Mouse (Mus musculus) heart, adult 2 months (tissue): Measurements from ENCODE around the gene BC051665. TPM values are rescaled to one million over a fixed set of nuclear protein-coding genes. Genes with fewer than 3 reads are reported as not detected.

Experiments used
- DNase-seq, 2 experiments: peaks; one replicate each; pipeline ENCODE4 v3.0.0; 2021
- H3K27ac ChIP-seq: fragments of 200-600 bp; 2 replicates; pipeline ENCODE4 v1.8.1; 2022
- H3K27me3 ChIP-seq: fragments of 200-500 bp; 2 replicates; pipeline ENCODE4 v1.6.1; 2012; ENCODE audit warnings: mild to moderate bottlenecking, low read length, inconsistent platforms, mixed read lengths; ENCODE audit not compliant: control insufficient read depth, insufficient read depth
- H3K36me3 ChIP-seq: fragments of 200-500 bp; 2 replicates; pipeline ENCODE4 v1.6.1; 2012; ENCODE audit warnings: low read length, inconsistent platforms; ENCODE audit not compliant: control insufficient read depth, insufficient read depth
- H3K4me1 ChIP-seq: fragments of 200-500 bp; 2 replicates; pipeline ENCODE4 v1.6.1; 2011; ENCODE audit warnings: low read length; ENCODE audit not compliant: control insufficient read depth, insufficient read depth
- H3K4me3 ChIP-seq: fragments of 200-600 bp; 2 replicates; pipeline ENCODE4 v1.8.1; 2022
- H3K79me2 ChIP-seq: fragments of 200-500 bp; replicated peaks from 2 replicates; pipeline ENCODE4 v1.6.1; 2012; ENCODE audit warnings: mild to moderate bottlenecking, inconsistent platforms, low read length, moderate library complexity, mixed read lengths; ENCODE audit not compliant: control insufficient read depth, insufficient read depth
- H3K9ac ChIP-seq: fragments of 200-500 bp; 2 replicates; pipeline ENCODE4 v1.6.1; 2012; ENCODE audit warnings: low read depth, mild to moderate bottlenecking, control low read depth, inconsistent platforms, low read length, mixed read lengths
- CTCF ChIP-seq: fragments of 200-600 bp; IDR thresholded peaks from 2 replicates; pipeline ENCODE4 v1.8.1; 2022; ENCODE audit warnings: antibody characterized with exemption, mild to moderate bottlenecking, moderate library complexity
- EP300 ChIP-seq: fragments of 200-500 bp; IDR thresholded peaks from 2 replicates; pipeline ENCODE4 v1.6.1; 2011; ENCODE audit warnings: low read depth, low read length, control low read depth; ENCODE audit not compliant: insufficient read depth
- POLR2A ChIP-seq: fragments of 200-500 bp; IDR thresholded peaks from 2 replicates; pipeline ENCODE4 v1.6.1; 2011; ENCODE audit warnings: mild to moderate bottlenecking, low read depth, low read length, control low read depth; ENCODE audit not compliant: insufficient read depth
- WGBS: fragments of 180-500 bp; shearing (Covaris S2); methylation state at CpG from one replicate; pipeline ENCODE4 v1.1.7; 2018; 5-methylcytosine and 5-hydroxymethylcytosine counted together
- intact Hi-C: fragments of 180-260 bp; cut with DNase I; formaldehyde crosslinking; loops from one replicate; pipeline ENCODE4 v1.15.1; 2025
- polyA plus RNA-seq: library from polyadenylated mRNA; depleted of rRNA; stranded (reverse); fragments of >200 nt; gene quantifications from 2 replicates; pipeline ENCODE4 v1.2.3, GENCODE M21; 2012
- total RNA-seq, 2 experiments: library from RNA; stranded (reverse); gene quantifications; 2 replicates each; pipeline ENCODE4 v1.2.3; 2021

BC051665 gene
- total and polyA plus RNA-seq, 3 experiments: not detected

DNA sequence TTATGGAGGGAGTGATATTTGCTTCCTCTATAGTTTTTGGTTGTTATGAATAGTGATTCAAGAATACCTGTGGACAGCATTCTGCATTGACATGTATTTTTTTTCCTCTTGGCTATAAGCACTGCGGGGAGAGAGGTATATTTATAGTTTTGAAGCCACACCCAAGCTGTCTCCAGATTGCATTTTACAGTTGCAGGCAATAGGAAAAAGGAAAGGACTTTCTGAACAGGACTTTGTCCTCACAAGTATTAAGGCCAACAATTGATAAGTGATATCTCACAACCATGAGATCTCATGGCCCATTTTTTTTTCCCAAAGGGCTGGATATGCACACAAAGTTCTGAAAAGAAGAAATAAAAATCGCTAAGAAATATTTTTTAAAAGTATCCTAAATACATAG, 23.5 kb upstream of the BC051665 start:
- intact Hi-C loops: no loop called here
- no peak overlapping the region for H3K4me3 ChIP-seq
- WGBS: 38% methylated on average over 2 of the region's 2 CpGs
- DNase-seq: no peak
- H3K27me3 ChIP-seq: no peaks in the 10 kb centered on the region
- H3K27ac ChIP-seq: no peak overlapping the region
- TF ChIP-seq POLR2A (no peak), CTCF (no peak), EP300 (no peak)
- H3K36me3 ChIP-seq: no peaks in the 10 kb centered on the region
- H3K9ac ChIP-seq: no peak overlapping the region
- no peaks in the 10 kb centered on the region for H3K79me2 ChIP-seq
- H3K4me1 ChIP-seq: no peaks in the 10 kb centered on the region

GRCm38 (mm10) chr13:60802749-60803148, 16.6 kb upstream of the BC051665 start, which contains the start of gene Ctsll3:
TSS of gene Ctsll3 (minus strand) at chr13:60802849.
- no peak for DNase-seq
- Histone ChIP-seq H3K27ac (no peak within 1 kb of the TSS), H3K4me1 (no peaks in the 10 kb centered on the region), H3K36me3 (no peaks in the 10 kb centered on the region), H3K79me2 (no peaks in the 10 kb centered on the region), H3K27me3 (no peaks in the 10 kb centered on the region), H3K9ac (no peak within 1 kb of the TSS), H3K4me3 (no peak within 1 kb of the TSS)
- WGBS: 50% methylated on average over 1 of the region's 1 CpGs
- intact Hi-C loops: no loop called here
- no peak for TF ChIP-seq POLR2A

- H3K4me1 ChIP-seq: no peaks in the 10 kb centered on the region
- no peak overlapping the region for H3K4me3 ChIP-seq
- H3K9ac ChIP-seq: no peak overlapping the region
- H3K36me3 ChIP-seq: no peaks in the 10 kb centered on the region
- H3K27me3 ChIP-seq: no peaks in the 10 kb centered on the region; the same call in 1 of the 2 replicates
- no peak overlapping the region for H3K27ac ChIP-seq
- intact Hi-C loops: no loop called here
- H3K79me2 ChIP-seq: no peaks in the 10 kb centered on the region
- no peak for TF ChIP-seq POLR2A
- TF ChIP-seq CTCF: no peak
- TF ChIP-seq EP300: no peak
- 79% methylated on average over 1 of the region's 1 CpGs for WGBS
- no peak for DNase-seq
These were observed 3.3 kb upstream of the BC051665 start for GRCm38 (mm10) chr13:60789466-60789865.

DNA sequence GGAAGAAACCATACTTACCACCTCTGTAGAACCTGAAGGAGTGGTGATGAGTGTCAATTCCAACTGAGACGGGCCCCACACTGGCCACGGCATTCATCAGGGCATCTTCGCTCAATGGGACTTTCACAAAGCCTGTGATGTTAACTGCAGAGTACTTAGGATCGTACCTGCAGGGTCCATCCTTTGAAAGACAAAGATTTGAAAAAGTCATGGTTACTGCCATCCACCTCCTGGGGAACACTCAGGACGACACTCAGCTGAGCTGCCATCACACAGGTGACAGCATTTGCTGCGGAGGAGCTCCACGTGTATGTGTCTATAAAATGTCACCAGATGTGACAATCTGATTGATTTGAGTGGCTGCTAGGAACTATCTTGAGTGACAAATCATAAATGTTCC, 2.9 kb downstream of the BC051665 start:
- no peak for DNase-seq
- TF ChIP-seq EP300 (no peak), POLR2A (no peak), CTCF (no peak)
- H3K27me3 ChIP-seq: no peaks in the 10 kb centered on the region
- H3K9ac ChIP-seq: no peak overlapping the region
- no peaks in the 10 kb centered on the region for H3K36me3 ChIP-seq
- H3K4me3 ChIP-seq: no peak overlapping the region
- H3K4me1 ChIP-seq: no peaks in the 10 kb centered on the region
- no peak overlapping the region for H3K27ac ChIP-seq
- no peaks in the 10 kb centered on the region for H3K79me2 ChIP-seq
- intact Hi-C loops: no loop called here
- 86% methylated on average over 7 of the region's 7 CpGs for WGBS

GRCm38 (mm10) chr13:60780534-60780933, 5.6 kb downstream of the BC051665 start:
- Histone ChIP-seq H3K36me3 (no peaks in the 10 kb centered on the region), H3K27ac (no peak overlapping the region), H3K4me3 (no peak overlapping the region), H3K4me1 (no peaks in the 10 kb centered on the region), H3K27me3 (no peaks in the 10 kb centered on the region), H3K9ac (no peak overlapping the region), H3K79me2 (no peaks in the 10 kb centered on the region)
- no peak for DNase-seq
- intact Hi-C loops: no loop called here
- TF ChIP-seq CTCF (no peak), EP300 (no peak), POLR2A (no peak)
- WGBS: 78% methylated on average over 3 of the region's 3 CpGs

DNA sequence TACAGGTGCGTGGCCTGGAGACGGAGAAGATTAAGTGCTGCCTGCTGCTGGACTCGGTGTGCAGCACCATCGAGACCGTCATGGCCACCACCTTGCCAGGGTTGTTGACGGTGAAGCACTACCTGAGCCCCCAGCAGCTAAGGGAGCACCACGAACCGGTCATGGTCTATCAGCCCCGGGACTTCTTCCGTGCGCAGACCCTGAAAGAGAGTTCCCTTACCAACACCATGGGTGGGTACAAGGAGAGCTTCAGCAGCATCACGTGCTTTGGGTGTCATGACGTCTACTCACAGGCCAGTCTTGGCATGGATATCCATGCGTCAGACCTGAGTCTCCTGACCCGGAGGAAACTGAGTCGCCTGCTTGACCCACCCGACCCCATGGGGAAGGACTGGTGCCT, 25.0 kb downstream of the BC051665 start:
- no peak overlapping the region for H3K27ac ChIP-seq
- no peak overlapping the region for H3K9ac ChIP-seq
- no peak for DNase-seq
- H3K4me3 ChIP-seq: no peak overlapping the region
- TF ChIP-seq CTCF (no peak), POLR2A (no peak), EP300 (no peak)
- 94% methylated on average over 17 of the region's 17 CpGs for WGBS
- intact Hi-C loops: no loop called here
- H3K79me2 ChIP-seq: no peaks in the 10 kb centered on the region
- H3K4me1 ChIP-seq: no peaks in the 10 kb centered on the region
- no peaks in the 10 kb centered on the region for H3K36me3 ChIP-seq
- no peaks in the 10 kb centered on the region for H3K27me3 ChIP-seq
